Mouse (Mus musculus) midbrain, postnatal 0 days (tissue): ENCODE results near the gene Acsm3. TPM values are rescaled to one million over a fixed set of nuclear protein-coding genes. Genes with fewer than 3 reads are reported as not detected.
"Not testable (repeated sequence)": the region's sequence is repeated elsewhere in the genome, so short reads cannot be mapped to it uniquely, and the experiment has no call there.

Experiments used
- ATAC-seq: fragments of 200-750 bp; cut with Nextera tagmentation; 2 replicates; pipeline ENCODE4 v1.8.0; 2017; ENCODE audit warnings: moderate number of reproducible peaks, mild to moderate bottlenecking, moderate TSS enrichment, moderate library complexity; ENCODE audit not compliant: low FRiP score
- DNase-seq: peaks from one replicate; pipeline ENCODE4 v3.0.0-alpha.2; 2015; ENCODE audit warnings: low spot score
- H3K27ac ChIP-seq: fragments of 300-500 bp; sonication (generic); 2 replicates; pipeline ENCODE4 v1.5.1; 2014; ENCODE audit warnings: low read depth, mild to moderate bottlenecking, low read length, mixed read lengths
- H3K27me3 ChIP-seq: fragments of 300-500 bp; sonication (generic); 2 replicates; pipeline ENCODE4 v1.6.1; 2014; ENCODE audit warnings: low read length, control low read depth, mixed read lengths; ENCODE audit not compliant: insufficient read depth
- H3K36me3 ChIP-seq: fragments of 300-500 bp; sonication (generic); 2 replicates; pipeline ENCODE4 v1.6.1; 2014; ENCODE audit warnings: low read length, control low read depth, mixed read lengths; ENCODE audit not compliant: insufficient read depth
- H3K4me1 ChIP-seq: fragments of 300-500 bp; sonication (generic); 2 replicates; pipeline ENCODE4 v1.6.1; 2014; ENCODE audit warnings: mild to moderate bottlenecking, control low read depth, antibody characterized with exemption, low read length, mixed read lengths; ENCODE audit not compliant: insufficient read depth
- H3K4me2 ChIP-seq: fragments of 300-500 bp; sonication (generic); 2 replicates; pipeline ENCODE4 v1.6.1; 2014; ENCODE audit warnings: low read depth, mild to moderate bottlenecking, low read length, mixed read lengths; ENCODE audit not compliant: poor library complexity, severe bottlenecking
- H3K4me3 ChIP-seq: fragments of 300-500 bp; sonication (generic); 2 replicates; pipeline ENCODE4 v1.5.1; 2014; ENCODE audit warnings: low read depth, mild to moderate bottlenecking, low read length, moderate library complexity
- H3K9ac ChIP-seq: fragments of 300-500 bp; sonication (generic); replicated peaks from 2 replicates; pipeline ENCODE4 v1.6.1; 2014; ENCODE audit warnings: mild to moderate bottlenecking, low read length, moderate library complexity, mixed read lengths; ENCODE audit not compliant: poor library complexity, severe bottlenecking
- H3K9me3 ChIP-seq: fragments of 300-500 bp; sonication (generic); 2 replicates; pipeline ENCODE4 v1.6.1; 2016; ENCODE audit warnings: low read length, control low read depth
- CTCF ChIP-seq: IDR thresholded peaks from 2 replicates; pipeline ENCODE4 v1.5.1; 2016; ENCODE audit warnings: antibody characterized with exemption, mild to moderate bottlenecking
- WGBS: fragments of 180-500 bp; shearing (Covaris S2); extraction: QIAGEN DNeasy Blood & Tissue Kit; methylation state at CpG from one replicate; pipeline ENCODE4 v1.1.7; 2014; 5-methylcytosine and 5-hydroxymethylcytosine counted together
- polyA plus RNA-seq: library from polyadenylated mRNA; unstranded; fragments of >200 nt; fragmentation: Nextera tagmentation; extraction: Ambion mirVana; gene quantifications from 2 replicates; pipeline ENCODE4 v1.2.1, GENCODE M21; 2015
- total RNA-seq: library from RNA; depleted of rRNA; stranded (reverse); fragments of >200 nt; gene quantifications from 2 replicates; pipeline ENCODE4 v1.2.3, GENCODE M21; 2014

Acsm3 gene
- total and polyA plus RNA-seq, 2 experiments from 2014 or later: 0.16 TPM; not detected in 1

GRCm38 (mm10) chr7:119738877-119739276 is 21.8 kb upstream of the Acsm3 start:
- Histone ChIP-seq H3K9ac (no peak overlapping the region), H3K4me1 (no peaks in the 10 kb centered on the region), H3K27me3 (no peaks in the 10 kb centered on the region), H3K36me3 (no peaks in the 10 kb centered on the region), H3K4me2 (no peak overlapping the region), H3K4me3 (no peak overlapping the region), H3K9me3 (no peaks in the 10 kb centered on the region), H3K27ac (no peak overlapping the region)
- peak; percentile 38; the same call in 1 of the 2 replicates for ATAC-seq
- no peak for TF ChIP-seq CTCF
- DNase-seq: no peak
- 82% methylated on average over 2 of the region's 2 CpGs for WGBS

DNA sequence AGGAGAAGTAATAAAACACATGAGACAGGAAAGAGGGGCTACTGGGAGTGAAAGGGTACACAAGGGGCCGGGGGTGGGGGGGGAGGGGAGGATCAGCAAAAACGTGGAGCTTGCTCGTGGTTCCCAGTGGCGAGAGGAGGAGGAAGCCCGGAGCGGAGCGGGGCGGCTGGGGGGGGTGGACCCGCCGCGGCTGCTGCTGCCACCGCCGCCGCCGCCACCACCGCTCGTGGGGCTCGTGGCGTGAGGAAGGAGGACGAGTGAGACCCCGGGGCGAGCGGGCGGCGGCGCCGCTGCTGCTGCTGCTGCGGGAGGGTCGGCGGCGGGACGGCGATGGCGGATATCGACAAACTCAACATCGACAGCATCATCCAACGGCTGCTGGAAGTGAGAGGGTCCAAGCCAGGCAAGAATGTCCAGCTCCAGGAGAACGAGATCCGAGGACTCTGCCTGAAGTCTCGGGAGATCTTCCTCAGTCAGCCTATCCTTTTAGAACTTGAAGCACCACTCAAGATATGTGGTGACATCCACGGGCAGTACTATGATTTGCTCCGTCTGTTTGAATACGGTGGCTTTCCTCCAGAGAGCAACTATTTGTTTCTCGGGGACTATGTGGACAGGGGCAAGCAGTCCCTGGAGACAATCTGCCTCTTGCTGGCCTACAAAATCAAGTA is 20.8 kb upstream of the Acsm3 start:
- DNase-seq: not testable (repeated sequence)
- 1% methylated on average over 19 of the region's 44 CpGs for WGBS

DNA sequence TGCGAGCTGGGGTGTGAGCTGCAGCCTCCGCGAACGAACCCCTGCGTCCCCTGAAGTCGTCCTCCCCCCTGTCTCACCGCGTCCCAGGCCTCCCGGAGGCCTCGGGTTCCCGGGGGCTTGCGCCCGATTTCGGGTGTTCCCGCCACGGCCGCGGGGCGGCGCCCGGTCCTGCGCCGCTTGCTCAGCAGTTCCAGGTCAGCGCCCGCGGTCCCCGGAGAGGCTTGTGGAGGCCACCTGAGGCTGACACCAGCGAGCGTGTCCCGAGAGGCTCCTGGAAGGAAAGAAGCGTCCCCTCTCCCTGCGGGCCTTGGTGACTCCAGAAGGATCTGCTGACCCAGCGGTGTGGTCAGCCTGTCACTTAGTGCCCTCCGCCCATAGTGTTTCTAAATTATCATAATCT is 16.4 kb upstream of the Acsm3 start:
- H3K4me1 ChIP-seq: no peaks in the 10 kb centered on the region
- peak overlapping the region; percentile 11; the same call in 1 of the 2 replicates for H3K4me3 ChIP-seq
- H3K9ac ChIP-seq: no peak overlapping the region
- peak overlapping the region; percentile 34 for H3K4me2 ChIP-seq
- peak; percentile 33; the same call in 1 of the 2 replicates for TF ChIP-seq CTCF
- 4% methylated on average over 33 of the region's 34 CpGs for WGBS
- DNase-seq (no peak), ATAC-seq (no peak)
- no peaks in the 10 kb centered on the region for H3K27me3 ChIP-seq
- H3K9me3 ChIP-seq: no peaks in the 10 kb centered on the region
- no peak overlapping the region for H3K27ac ChIP-seq
- H3K36me3 ChIP-seq: no peaks in the 10 kb centered on the region

More for the DNA sequence above, 20.8 kb upstream of the Acsm3 start:
- peak overlapping the region; percentile 42 for H3K4me2 ChIP-seq
- peak; percentile 68 for ATAC-seq
- not testable (repeated sequence) for H3K27ac ChIP-seq, H3K36me3 ChIP-seq, H3K4me1 ChIP-seq, H3K9ac ChIP-seq, H3K9me3 ChIP-seq, H3K27me3 ChIP-seq
- peak overlapping the region; percentile 35 for H3K4me3 ChIP-seq

GRCm38 (mm10) chr7:119745869-119746268 is 14.9 kb upstream of the Acsm3 start:
- Histone ChIP-seq H3K9ac (no peak overlapping the region), H3K4me2 (no peak overlapping the region), H3K4me1 (no peaks in the 10 kb centered on the region), H3K36me3 (no peaks in the 10 kb centered on the region), H3K4me3 (no peak overlapping the region), H3K9me3 (no peaks in the 10 kb centered on the region), H3K27ac (no peak overlapping the region), H3K27me3 (no peaks in the 10 kb centered on the region)
- TF ChIP-seq CTCF: no peak
- DNase-seq (no peak), ATAC-seq (no peak)
- WGBS: 74% methylated on average over 1 of the region's 1 CpGs

DNA sequence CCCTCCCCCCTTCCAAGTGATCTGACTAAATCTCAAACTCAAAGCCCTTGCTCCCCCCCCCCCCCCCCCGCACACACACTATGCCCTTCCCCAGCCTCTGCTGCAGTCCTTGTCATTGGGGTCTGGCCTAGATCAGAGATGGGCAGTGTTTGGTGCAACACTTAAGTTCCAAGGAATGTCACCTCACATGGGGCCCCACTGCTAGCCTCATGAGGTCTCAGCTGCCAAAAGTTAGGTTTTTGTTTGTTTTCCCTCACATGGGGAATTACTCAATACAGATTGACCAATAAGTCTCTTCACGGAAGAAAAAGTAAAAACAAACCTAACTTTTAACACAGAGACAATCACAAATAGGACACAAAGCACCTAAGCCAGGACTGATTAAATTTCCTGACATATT is 12.0 kb upstream of the Acsm3 start:
- Histone ChIP-seq H3K27me3 (no peaks in the 10 kb centered on the region), H3K4me2 (no peak overlapping the region), H3K27ac (no peak overlapping the region), H3K9ac (no peak overlapping the region), H3K36me3 (no peaks in the 10 kb centered on the region), H3K4me3 (no peak overlapping the region), H3K4me1 (no peaks in the 10 kb centered on the region), H3K9me3 (no peaks in the 10 kb centered on the region)
- TF ChIP-seq CTCF: no peak
- WGBS: 80% methylated on average over 1 of the region's 2 CpGs
- ATAC-seq (no peak), DNase-seq (no peak)

DNA sequence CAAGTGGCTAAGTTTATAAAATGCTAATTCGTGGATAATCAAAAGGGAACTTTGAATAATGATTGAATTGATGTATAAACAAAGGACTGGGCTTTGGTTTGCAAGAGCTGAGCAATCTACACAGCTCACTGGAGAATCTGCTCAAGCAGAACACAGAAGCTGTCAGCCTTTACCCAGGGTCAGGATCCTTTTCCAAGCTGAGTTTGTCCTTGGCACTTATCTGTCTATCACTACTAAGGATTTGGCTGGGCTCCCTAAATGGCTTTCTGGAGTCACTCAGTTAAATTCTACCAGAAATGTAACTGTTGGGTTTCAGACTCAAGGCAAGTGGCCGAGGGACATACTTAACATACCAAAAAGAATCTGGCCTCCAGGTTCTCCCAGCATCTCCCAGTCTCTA is 10.8 kb upstream of the Acsm3 start:
- no peak overlapping the region for H3K27ac ChIP-seq
- H3K4me2 ChIP-seq: no peak overlapping the region
- no peak overlapping the region for H3K4me3 ChIP-seq
- DNase-seq: no peak
- WGBS: 75% methylated on average over 2 of the region's 2 CpGs
- H3K4me1 ChIP-seq: no peaks in the 10 kb centered on the region
- H3K9me3 ChIP-seq: no peaks in the 10 kb centered on the region
- no peak for TF ChIP-seq CTCF
- ATAC-seq: no peak
- no peaks in the 10 kb centered on the region for H3K36me3 ChIP-seq
- no peaks in the 10 kb centered on the region for H3K27me3 ChIP-seq
- no peak overlapping the region for H3K9ac ChIP-seq
